19 mouse cellular contexts compared by ENCODE assay signal in the genomic region with DNA sequence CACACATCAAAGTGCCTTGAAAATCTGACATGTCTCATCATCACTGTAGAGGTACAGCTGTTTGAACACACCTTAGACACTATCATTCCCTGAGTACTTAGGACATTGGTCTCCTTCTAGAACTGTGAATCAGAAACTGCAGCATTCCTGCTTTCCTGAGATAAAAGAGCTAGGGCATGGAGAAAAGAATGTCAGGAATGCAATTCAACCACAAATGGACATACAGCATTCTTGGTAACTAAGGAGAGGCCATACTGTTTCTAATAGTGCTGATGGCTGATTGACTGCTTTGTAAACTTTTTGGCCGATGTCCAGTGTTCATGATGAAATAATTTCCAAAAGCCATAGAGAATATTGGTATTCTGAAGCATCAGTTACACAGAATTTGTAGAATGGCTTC. TPM values are rescaled to one million over a fixed set of nuclear protein-coding genes. Genes with fewer than 3 reads are reported as not detected.
A peak's percentile ranks its signal among the peaks of the same experiment; 100 is the strongest.
DNase-seq lines count a peak whose midpoint lies in the region; ATAC-seq and TF ChIP-seq lines count a peak whose summit lies in the region.
"Had no signal": no experiment of that assay in that cellular context is flagged by ENCODE, and none has a peak within 500 bp of the region (broad histone marks: within the 10 kb centered on the region; RNA-seq: fewer than 3 reads in every experiment).

No protein-coding gene starts in this region.

- no peak overlapping the region for H3K4me3 ChIP-seq in heart, embryonic 13.5 days
- no peak overlapping the region for H3K4me3 ChIP-seq in ES-E14 (ENCODE audit: insufficient read depth in 1 of 2, low read depth in 1 of 2, low read length in 2 of 2, poor library complexity in 1 of 2, severe bottlenecking in 1 of 2)
- H3K4me3 ChIP-seq in embryonic facial prominence, embryonic 14.5 days (ENCODE audit: low read depth, low read length): no peak overlapping the region
- H3K4me3 ChIP-seq: embryonic facial prominence, embryonic 15.5 days; hindbrain, embryonic 12.5 days; intestine, embryonic 15.5 days; megakaryocyte, embryonic 14.5 days had no signal

- WGBS in heart, embryonic 13.5 days: 49% methylated on average over 1 of the region's 1 CpGs
- 53% methylated on average over 1 of the region's 1 CpGs for WGBS in embryonic facial prominence, embryonic 14.5 days

- no peaks in the 10 kb centered on the region for H3K9me3 ChIP-seq in heart, embryonic 13.5 days
- no peaks in the 10 kb centered on the region for H3K9me3 ChIP-seq in ES-E14 (ENCODE audit: control insufficient read depth, insufficient read depth, low read depth, low read length)
- H3K9me3 ChIP-seq in embryonic facial prominence, embryonic 14.5 days (ENCODE audit: control insufficient read depth, low read length): peaks cover 5% of the 10 kb centered on the region; the same call in 1 of the 2 replicates
- H3K9me3 ChIP-seq: embryonic facial prominence, embryonic 15.5 days; hindbrain, embryonic 12.5 days; intestine, embryonic 15.5 days had no signal

- no peak overlapping the region for H3K4me2 ChIP-seq in heart, embryonic 13.5 days
- H3K4me2 ChIP-seq in embryonic facial prominence, embryonic 14.5 days (ENCODE audit: low read depth, low read length): no peak overlapping the region
- H3K4me2 ChIP-seq: embryonic facial prominence, embryonic 15.5 days; hindbrain, embryonic 12.5 days; intestine, embryonic 15.5 days had no signal

- H3K36me3 ChIP-seq in heart, embryonic 13.5 days: no peaks in the 10 kb centered on the region
- H3K36me3 ChIP-seq in ES-E14 (ENCODE audit: control insufficient read depth, insufficient read depth, low read length, poor library complexity, severe bottlenecking): no peaks in the 10 kb centered on the region
- H3K36me3 ChIP-seq in embryonic facial prominence, embryonic 14.5 days (ENCODE audit: control insufficient read depth, insufficient read depth, low read length): no peaks in the 10 kb centered on the region
- H3K36me3 ChIP-seq: embryonic facial prominence, embryonic 15.5 days; hindbrain, embryonic 12.5 days; intestine, embryonic 15.5 days had no signal

- H3K9ac ChIP-seq in heart, embryonic 13.5 days: no peak overlapping the region
- H3K9ac ChIP-seq in ES-E14 (ENCODE audit: insufficient read depth, low read depth, low read length, poor library complexity, severe bottlenecking): no peak overlapping the region
- H3K9ac ChIP-seq in embryonic facial prominence, embryonic 14.5 days (ENCODE audit: low read depth, low read length): no peak overlapping the region
- H3K9ac ChIP-seq: embryonic facial prominence, embryonic 15.5 days; hindbrain, embryonic 12.5 days; intestine, embryonic 15.5 days; liver, postnatal 0 days had no signal

- H3K4me1 ChIP-seq in heart, embryonic 13.5 days: peaks cover 20% of the 10 kb centered on the region
- no peaks in the 10 kb centered on the region for H3K4me1 ChIP-seq in ES-E14 (ENCODE audit: control insufficient read depth in 2 of 2, insufficient read depth in 2 of 2, low read length in 2 of 2, poor library complexity in 1 of 2)
- H3K4me1 ChIP-seq in embryonic facial prominence, embryonic 14.5 days (ENCODE audit: control insufficient read depth, insufficient read depth, low read length): no peaks in the 10 kb centered on the region
- H3K4me1 ChIP-seq: embryonic facial prominence, embryonic 15.5 days; hindbrain, embryonic 12.5 days; intestine, embryonic 15.5 days; megakaryocyte, embryonic 14.5 days had no signal

- 0 out of 2 replicates have a peak overlapping the region, but pooled peaks have one; percentile 5 for H3K27ac ChIP-seq in heart, embryonic 13.5 days (replicated peaks)
- H3K27ac ChIP-seq in ES-E14 (ENCODE audit: insufficient read depth, low read depth, low read length, poor library complexity, severe bottlenecking): no peak overlapping the region
- no peak overlapping the region for H3K27ac ChIP-seq in embryonic facial prominence, embryonic 14.5 days (replicated peaks; ENCODE audit: low read depth, low read length)
- H3K27ac ChIP-seq: embryonic facial prominence, embryonic 15.5 days; hindbrain, embryonic 12.5 days; intestine, embryonic 15.5 days had no signal

- DNase-seq in heart, adult 9 months (ENCODE audit: low spot score in 2 of 2): no peak
- DNase-seq in 3134 (ENCODE audit: extremely low read depth, insufficient read length, low spot score) (peak; percentile 62), ES-E14 (ENCODE audit: low read depth, low spot score) (peak; percentile 27)
- peak; percentile 36 for DNase-seq in embryonic facial prominence, embryonic 14.5 days (ENCODE audit: low spot score)
- no peak for DNase-seq in right cerebral cortex, postnatal 4 days
- DNase-seq in adrenal gland, adult 8-10 months: no peak
- DNase-seq in natural killer cell, adult 2 months (ENCODE audit: low spot score in 2 of 2): no peak
- DNase-seq: cerebellum, adult 9-11 months; heart, postnatal 10 days; liver; liver, postnatal 0 days had no signal

- H3K27me3 ChIP-seq in heart, embryonic 13.5 days (replicated peaks): no peaks in the 10 kb centered on the region
- no peaks in the 10 kb centered on the region for H3K27me3 ChIP-seq in embryonic facial prominence, embryonic 14.5 days (replicated peaks; ENCODE audit: control insufficient read depth, insufficient read depth, low read length)
- H3K27me3 ChIP-seq: embryonic facial prominence, embryonic 15.5 days; hindbrain, embryonic 12.5 days; intestine, embryonic 15.5 days; megakaryocyte, embryonic 14.5 days had no signal

- no peak for ATAC-seq in heart, embryonic 13.5 days (ENCODE audit: extremely low read depth, insufficient number of reproducible peaks, low FRiP score, low TSS enrichment)
- no peak for ATAC-seq in embryonic facial prominence, embryonic 14.5 days (ENCODE audit: low read depth)
- ATAC-seq: activated CD4-positive, CD25-positive, alpha-beta regulatory T cell, adult 4 months; intestine, embryonic 15.5 days; liver, postnatal 0 days; midbrain, embryonic 16.5 days had no signal

- in situ Hi-C loops in ES-E14 (cut with MboI; ENCODE audit: low sequenced_read_pairs in 2 of 2, unreplicated experiment in 2 of 2): no loop called here

TF ChIP-seq in ES-E14, 5 proteins besides CTCF, POLR2A, EP300 and RAD21:
- TF ChIP-seq ZNF384 (IDR thresholded peaks at IDR 0.05; ENCODE audit: low read depth, low read length): no peak
- TF ChIP-seq ZC3H11A (IDR thresholded peaks at IDR 0.05; ENCODE audit: borderline replicate concordance, low read depth, low read length): no peak
- TF ChIP-seq MAFK (IDR thresholded peaks at IDR 0.05; ENCODE audit: insufficient read depth, low read depth, low read length): no peak
- TF ChIP-seq HCFC1 (IDR thresholded peaks at IDR 0.05; ENCODE audit: borderline replicate concordance, insufficient read depth, low read length): no peak
- TF ChIP-seq CHD2 (IDR thresholded peaks at IDR 0.05; ENCODE audit: low read depth, low read length): no peak

RNA-seq across cellular contexts. Expression of a gene that starts 58.3 kb away (rescaled TPM):
- 0.25 and 0.27 TPM in 2 replicates for polyA plus RNA-seq in heart, embryonic 13.5 days (2015; fragmentation: Nextera tagmentation; extraction: Ambion mirVana)
- total RNA-seq in ES-E14 (2012; rRNA removed): 0.37 and 0.40 TPM in 2 replicates
- polyA plus RNA-seq in embryonic facial prominence, embryonic 14.5 days (2014; fragmentation: Nextera tagmentation; extraction: Ambion mirVana): 0.14 and 0.67 TPM in 2 replicates
- 1 to 10 TPM; 3.0 to 7.2 (median 4.7) TPM for total RNA-seq in adrenal gland, adult 8-10 months (2022)
- total RNA-seq: MEL had no signal

Comparison
In these comparisons a context has a peak if more than half of its experiments do, and no peak if none do; other contexts are left out.
1. DNase-seq: peak in 3134 (single experiment), ES-E14 (single experiment) and embryonic facial prominence, embryonic 14.5 days (single experiment); none in heart, adult 9 months (0 of 2), right cerebral cortex, postnatal 4 days (single experiment), adrenal gland, adult 8-10 months (single experiment) and natural killer cell, adult 2 months (0 of 2).